Mouse (Mus musculus): ENCODE results near the gene Clnk.
A peak's percentile ranks its signal among the peaks of the same experiment; 100 is the strongest.

The Clnk gene

GRCm38 (mm10) chr5:38857591-38857990 lies 19.0 kb downstream of the Clnk start:
- no peak for ATAC-seq (ENCODE audit: low TSS enrichment)

- no peak for ATAC-seq (ENCODE audit: low TSS enrichment)
These were observed 26.4 kb downstream of the Clnk start for GRCm38 (mm10) chr5:38850171-38850570.

- no peak for ATAC-seq (ENCODE audit: low TSS enrichment)
These were observed 31.1 kb downstream of the Clnk start for GRCm38 (mm10) chr5:38845529-38845928.

- ATAC-seq (ENCODE audit: low TSS enrichment): no peak
These were observed 32.3 kb downstream of the Clnk start for GRCm38 (mm10) chr5:38844312-38844711.

- no peak for ATAC-seq (ENCODE audit: low TSS enrichment)
These were observed 36.6 kb downstream of the Clnk start for GRCm38 (mm10) chr5:38839981-38840380.

GRCm38 (mm10) chr5:38827310-38827709 lies 49.3 kb downstream of the Clnk start:
- peak; percentile 78 for ATAC-seq (ENCODE audit: low TSS enrichment)

GRCm38 (mm10) chr5:38826586-38826985 lies 50.0 kb downstream of the Clnk start:
- ATAC-seq (ENCODE audit: low TSS enrichment): no peak

GRCm38 (mm10) chr5:38824132-38824965 lies 52.3 kb downstream of the Clnk start:
- no peak for ATAC-seq (ENCODE audit: low TSS enrichment)

GRCm38 (mm10) chr5:38813391-38814109 lies 63.1 kb downstream of the Clnk start:
- no peak for ATAC-seq (ENCODE audit: low TSS enrichment)

GRCm38 (mm10) chr5:38812916-38813315 lies 63.7 kb downstream of the Clnk start:
- ATAC-seq (ENCODE audit: low TSS enrichment): no peak

GRCm38 (mm10) chr5:38812386-38812785 lies 64.2 kb downstream of the Clnk start:
- ATAC-seq (ENCODE audit: low TSS enrichment): peak; percentile 50; the same call in 1 of the 2 replicates

- ATAC-seq (ENCODE audit: low TSS enrichment): no peak
These were observed 77.7 kb downstream of the Clnk start for GRCm38 (mm10) chr5:38798910-38799309.

GRCm38 (mm10) chr5:38795139-38795538 lies 81.5 kb downstream of the Clnk start:
- ATAC-seq (ENCODE audit: low TSS enrichment): peak; percentile 88

- ATAC-seq (ENCODE audit: low TSS enrichment): no peak
These were observed 85.5 kb downstream of the Clnk start for GRCm38 (mm10) chr5:38791116-38791515.

GRCm38 (mm10) chr5:38788820-38789219 lies 87.8 kb downstream of the Clnk start:
- no peak for ATAC-seq (ENCODE audit: low TSS enrichment)

- ATAC-seq (ENCODE audit: low TSS enrichment): peak; percentile 84
These were observed 88.6 kb downstream of the Clnk start for GRCm38 (mm10) chr5:38787851-38788520.

GRCm38 (mm10) chr5:38786126-38786525 lies 90.5 kb downstream of the Clnk start:
- ATAC-seq (ENCODE audit: low TSS enrichment): no peak

- ATAC-seq (ENCODE audit: low TSS enrichment): no peak
These were observed 90.9 kb downstream of the Clnk start for GRCm38 (mm10) chr5:38785686-38786085.

GRCm38 (mm10) chr5:38781813-38782212 lies 94.8 kb downstream of the Clnk start:
- ATAC-seq (ENCODE audit: low TSS enrichment): peak; percentile 64

- ATAC-seq (ENCODE audit: low TSS enrichment): no peak
These were observed 96.0 kb downstream of the Clnk start for GRCm38 (mm10) chr5:38780631-38781030.

- no peak for ATAC-seq (ENCODE audit: low TSS enrichment)
These were observed 96.6 kb downstream of the Clnk start for GRCm38 (mm10) chr5:38780045-38780444.

GRCm38 (mm10) chr5:38775500-38775899 lies 101.1 kb downstream of the Clnk start:
- peak; percentile 96 for ATAC-seq (ENCODE audit: low TSS enrichment)

Measured in frontal cortex, adult (tissue).